Mouse (Mus musculus): ENCODE data around the gene Aph1c. TPM values are rescaled to one million over a fixed set of nuclear protein-coding genes. Genes with fewer than 3 reads are reported as not detected.
"Not testable (repeated sequence)": the region's sequence is repeated elsewhere in the genome, so short reads cannot be mapped to it uniquely, and the experiment has no call there.

The Aph1c gene
- polyA plus RNA-seq, 1 experiment from 2014 or later = 4.5 TPM

DNA sequence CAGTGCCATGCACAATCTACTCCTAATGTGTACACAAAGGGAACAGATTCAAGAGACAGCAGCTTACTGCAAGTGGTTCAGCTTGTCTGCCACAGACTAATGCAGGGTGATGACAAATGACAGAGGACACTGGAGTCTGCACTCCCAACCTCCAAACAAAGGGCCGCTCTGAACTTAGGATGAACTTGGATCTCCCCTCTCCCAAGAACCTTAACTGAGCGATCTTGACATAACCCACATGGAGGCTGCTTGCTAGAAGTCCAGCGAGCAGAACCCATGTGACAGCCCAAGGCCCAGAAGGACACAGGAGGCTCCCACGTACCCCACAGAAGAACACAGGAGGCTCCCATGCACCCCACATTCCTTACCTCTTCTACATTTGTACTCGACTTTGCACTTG, 16.4 kb upstream of the Aph1c start:
- Histone ChIP-seq H3K9ac (ENCODE audit: low read depth, low read length) (no peak overlapping the region), H3K27me3 (replicated peaks; ENCODE audit: control insufficient read depth, insufficient read depth, low read length) (no peaks in the 10 kb centered on the region), H3K27ac (ENCODE audit: low read length) (0 out of 2 replicates have a peak overlapping the region, but pooled peaks have one; percentile 50), H3K4me1 (ENCODE audit: control insufficient read depth, insufficient read depth, low read length) (peaks cover 10% of the 10 kb centered on the region; the same call in 1 of the 2 replicates), H3K4me2 (ENCODE audit: low read depth, low read length) (no peak overlapping the region), H3K36me3 (ENCODE audit: control insufficient read depth, insufficient read depth, low read length) (peaks cover 7% of the 10 kb centered on the region; the same call in 1 of the 2 replicates), H3K4me3 (ENCODE audit: low read length) (no peak overlapping the region), H3K9me3 (ENCODE audit: control insufficient read depth, low read length) (no peaks in the 10 kb centered on the region)
- ATAC-seq = no peak
- WGBS = 50% methylated on average over 5 of the region's 5 CpGs

DNA sequence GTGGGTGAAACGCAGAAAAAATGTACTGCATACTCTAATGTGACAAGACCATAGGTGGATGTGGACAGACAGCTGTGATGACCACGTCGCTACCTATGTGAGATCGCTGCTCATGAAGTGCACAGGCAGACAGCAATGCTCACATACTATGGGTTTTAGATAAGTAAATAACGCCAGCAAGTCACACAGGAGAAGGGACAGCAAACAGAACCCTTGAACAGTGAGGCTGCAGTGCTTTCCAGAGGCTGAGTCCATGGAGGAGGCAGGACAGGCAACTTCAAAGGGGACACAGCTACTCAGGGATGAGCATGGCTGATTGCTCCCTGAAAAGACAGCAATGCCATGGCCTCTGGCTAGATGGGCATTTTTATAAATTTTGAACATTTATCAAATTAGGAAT, 12.3 kb upstream of the Aph1c start:
- H3K4me1 ChIP-seq (ENCODE audit: control insufficient read depth, insufficient read depth, low read length) = peaks cover 3% of the 10 kb centered on the region; the same call in 1 of the 2 replicates
- H3K36me3 ChIP-seq (ENCODE audit: control insufficient read depth, insufficient read depth, low read length) = peaks cover 7% of the 10 kb centered on the region; the same call in 1 of the 2 replicates
- no peaks in the 10 kb centered on the region for H3K9me3 ChIP-seq (ENCODE audit: control insufficient read depth, low read length)
- no peaks in the 10 kb centered on the region for H3K27me3 ChIP-seq (replicated peaks; ENCODE audit: control insufficient read depth, insufficient read depth, low read length)
- no peak overlapping the region for H3K4me3 ChIP-seq (ENCODE audit: low read length)
- H3K9ac ChIP-seq (ENCODE audit: low read depth, low read length) = no peak overlapping the region
- no peak overlapping the region for H3K4me2 ChIP-seq (ENCODE audit: low read depth, low read length)
- WGBS = 86% methylated on average over 5 of the region's 5 CpGs
- H3K27ac ChIP-seq (ENCODE audit: low read length) = no peak overlapping the region
- no peak for ATAC-seq

DNA sequence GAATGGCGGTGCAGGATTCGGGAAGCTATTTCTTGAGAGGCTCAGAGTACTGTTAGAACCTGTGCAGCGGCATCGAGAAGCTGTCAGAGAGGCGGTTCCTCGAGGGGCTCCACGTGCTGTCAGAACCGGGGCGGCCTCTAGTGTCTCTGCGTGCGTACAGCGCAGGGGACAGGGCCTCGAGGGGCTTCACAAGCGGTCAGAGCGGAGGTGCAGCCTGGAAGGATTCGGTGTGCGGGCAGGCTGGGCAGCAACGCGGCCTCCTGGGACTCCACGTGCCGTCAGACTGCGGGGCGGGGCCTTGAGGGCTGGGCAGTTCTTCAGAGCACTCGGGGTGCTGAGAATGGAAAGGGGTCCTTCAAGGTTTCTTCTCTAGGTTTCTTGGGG, 563 bp upstream of the Aph1c start:
- under 1% methylated on average over 24 of the region's 24 CpGs for WGBS

DNA sequence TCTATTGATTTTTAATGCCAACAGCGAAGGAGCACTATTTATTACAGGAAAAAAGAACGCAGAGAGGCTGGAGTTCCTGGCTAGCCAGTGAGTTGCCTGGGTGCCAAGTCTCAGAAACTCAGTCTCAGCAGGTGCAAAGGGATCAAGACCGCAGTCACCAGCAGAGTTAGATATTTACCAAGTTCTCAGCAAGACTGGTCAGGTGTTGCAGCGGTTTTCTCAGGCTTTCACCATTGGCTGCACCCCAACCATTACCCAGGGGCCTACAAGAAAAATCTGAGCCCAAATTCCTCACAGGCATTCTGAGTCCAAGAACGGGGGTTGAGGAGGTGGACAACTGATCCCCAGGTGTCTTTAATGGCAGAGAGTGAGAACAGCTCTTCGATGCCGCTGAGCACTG, 675 bp downstream of the Aph1c start:
- peak overlapping the region; percentile 70 for H3K9ac ChIP-seq (ENCODE audit: low read depth, low read length)
- H3K27ac ChIP-seq (ENCODE audit: low read length) = no peak overlapping the region
- H3K4me1 ChIP-seq (ENCODE audit: control insufficient read depth, insufficient read depth, low read length) = peaks cover 13% of the 10 kb centered on the region
- H3K27me3 ChIP-seq (replicated peaks; ENCODE audit: control insufficient read depth, insufficient read depth, low read length) = no peaks in the 10 kb centered on the region
- peak overlapping the region; percentile 72 for H3K4me3 ChIP-seq (ENCODE audit: low read length)
- peak overlapping the region; percentile 96 for H3K4me2 ChIP-seq (ENCODE audit: low read depth, low read length)
- WGBS = 23% methylated on average over 7 of the region's 7 CpGs
- ATAC-seq = no peak
- no peaks in the 10 kb centered on the region for H3K36me3 ChIP-seq (ENCODE audit: control insufficient read depth, insufficient read depth, low read length)
- no peaks in the 10 kb centered on the region for H3K9me3 ChIP-seq (ENCODE audit: control insufficient read depth, low read length)

More for the DNA sequence above, 563 bp upstream of the Aph1c start:
- H3K4me2 ChIP-seq (ENCODE audit: low read depth, low read length) = peak overlapping the region; percentile 99
- no peak overlapping the region for H3K27ac ChIP-seq (ENCODE audit: low read length)
- peaks cover 13% of the 10 kb centered on the region for H3K4me1 ChIP-seq (ENCODE audit: control insufficient read depth, insufficient read depth, low read length)
- no peaks in the 10 kb centered on the region for H3K9me3 ChIP-seq (ENCODE audit: control insufficient read depth, low read length)
- peak overlapping the region; percentile 72 for H3K4me3 ChIP-seq (ENCODE audit: low read length)
- H3K27me3 ChIP-seq (replicated peaks; ENCODE audit: control insufficient read depth, insufficient read depth, low read length) = no peaks in the 10 kb centered on the region
- peak; percentile 71 for ATAC-seq
- peak overlapping the region; percentile 66 for H3K9ac ChIP-seq (ENCODE audit: low read depth, low read length)
- no peaks in the 10 kb centered on the region for H3K36me3 ChIP-seq (ENCODE audit: control insufficient read depth, insufficient read depth, low read length)

DNA sequence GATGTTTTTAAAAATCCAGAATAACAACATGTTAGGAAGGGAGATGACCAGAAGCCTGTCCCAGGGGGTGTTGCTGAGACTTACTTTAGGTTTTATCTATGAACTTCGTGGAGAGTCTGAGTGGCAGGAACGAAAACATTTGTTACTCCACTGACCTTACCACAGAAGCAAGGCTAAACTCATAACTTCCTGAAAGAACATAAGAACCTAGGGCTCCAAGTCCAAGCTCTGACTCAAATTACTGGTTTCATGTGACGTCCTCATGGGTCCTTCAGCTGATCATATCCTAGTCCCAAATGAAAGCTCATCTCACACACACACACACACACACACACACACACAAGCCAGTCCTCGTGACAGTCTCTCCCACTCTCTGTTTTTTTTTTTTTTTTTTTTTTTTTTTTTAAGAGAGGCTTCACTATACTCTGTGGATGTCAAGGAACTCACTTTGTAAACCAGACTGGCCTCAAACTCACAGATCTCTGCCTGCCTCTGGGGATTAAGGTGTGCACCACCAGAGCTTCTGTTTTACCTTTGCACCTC, 2.1 kb downstream of the Aph1c start:
- Histone ChIP-seq H3K27me3 (replicated peaks; ENCODE audit: control insufficient read depth, insufficient read depth, low read length) (no peaks in the 10 kb centered on the region), H3K4me2 (ENCODE audit: low read depth, low read length) (no peak overlapping the region), H3K9ac (ENCODE audit: low read depth, low read length) (no peak overlapping the region), H3K4me3 (ENCODE audit: low read length) (no peak overlapping the region), H3K4me1 (ENCODE audit: control insufficient read depth, insufficient read depth, low read length) (peaks cover 13% of the 10 kb centered on the region), H3K9me3 (ENCODE audit: control insufficient read depth, low read length) (no peaks in the 10 kb centered on the region), H3K27ac (ENCODE audit: low read length) (no peak overlapping the region), H3K36me3 (ENCODE audit: control insufficient read depth, insufficient read depth, low read length) (no peaks in the 10 kb centered on the region)
- 69% methylated on average over 4 of the region's 4 CpGs for WGBS
- ATAC-seq = no peak

DNA sequence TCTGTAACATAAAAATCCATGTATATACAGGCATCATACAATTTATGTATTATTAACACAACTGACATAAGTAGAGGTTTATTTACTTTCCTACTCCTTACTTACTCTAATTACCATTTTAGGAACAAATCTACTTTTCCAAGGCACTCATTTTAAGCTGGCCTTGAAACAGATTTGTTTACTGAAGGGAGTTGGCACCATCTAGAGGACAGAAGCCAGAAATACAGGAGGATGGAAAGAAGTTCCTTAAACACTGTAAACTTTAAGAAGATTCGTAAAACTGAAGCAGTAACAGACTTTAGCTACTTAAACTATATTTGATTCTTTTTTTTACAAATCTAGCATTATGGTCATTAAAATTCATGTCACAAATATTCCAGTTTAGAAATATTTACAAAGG, 8.5 kb downstream of the Aph1c start:
- Histone ChIP-seq H3K27me3 (replicated peaks; ENCODE audit: control insufficient read depth, insufficient read depth, low read length) (no peaks in the 10 kb centered on the region), H3K4me2 (ENCODE audit: low read depth, low read length) (no peak overlapping the region), H3K27ac (ENCODE audit: low read length) (no peak overlapping the region), H3K9ac (ENCODE audit: low read depth, low read length) (no peak overlapping the region), H3K4me1 (ENCODE audit: control insufficient read depth, insufficient read depth, low read length) (no peaks in the 10 kb centered on the region), H3K9me3 (ENCODE audit: control insufficient read depth, low read length) (no peaks in the 10 kb centered on the region), H3K36me3 (ENCODE audit: control insufficient read depth, insufficient read depth, low read length) (no peaks in the 10 kb centered on the region), H3K4me3 (ENCODE audit: low read length) (no peak overlapping the region)
- 24% methylated on average over 1 of the region's 1 CpGs for WGBS
- no peak for ATAC-seq

DNA sequence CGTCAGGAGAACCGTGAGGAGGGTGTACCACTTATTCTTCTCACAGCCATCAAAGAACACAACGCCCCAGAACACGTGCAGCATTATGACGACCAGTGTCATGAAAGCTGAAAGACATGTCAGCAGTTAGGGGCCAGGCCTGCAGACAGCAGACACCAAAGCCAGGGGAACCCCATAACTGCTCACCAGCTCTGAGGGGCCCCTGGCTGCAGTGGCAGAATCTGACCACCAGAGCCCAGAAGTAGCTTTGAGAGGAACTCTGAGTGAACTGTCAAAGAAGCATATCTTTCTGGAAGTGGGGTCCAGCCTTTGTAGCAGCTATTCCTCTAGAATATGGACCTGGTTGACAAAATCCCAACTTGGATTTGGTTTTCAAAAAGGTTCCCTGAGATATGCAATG, 12.3 kb downstream of the Aph1c start:
- not testable (repeated sequence) for ATAC-seq; H3K9me3 ChIP-seq (ENCODE audit: control insufficient read depth, low read length)
- WGBS = no CpG with 5 or more reads among the region's 5 CpGs

DNA sequence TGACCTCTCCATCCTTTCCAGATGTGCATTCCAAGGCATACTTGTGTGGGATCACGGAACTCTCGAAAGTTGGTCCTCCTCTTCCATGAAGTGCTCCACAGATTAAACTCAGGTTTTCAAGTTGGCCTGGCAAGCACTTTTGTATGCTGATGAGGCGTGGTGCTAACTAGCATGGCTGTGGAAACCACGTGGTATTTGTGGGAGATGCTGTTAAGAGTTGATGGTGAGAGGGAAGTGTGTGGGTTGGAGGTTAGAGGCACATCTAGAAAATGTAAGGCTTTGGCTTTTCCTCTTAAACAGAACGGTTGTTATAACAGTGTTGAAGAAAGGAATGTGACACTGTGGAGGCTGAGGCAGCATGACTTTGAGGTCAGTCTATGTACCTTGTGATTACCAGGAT, 13.5 kb downstream of the Aph1c start:
- Histone ChIP-seq H3K27me3 (replicated peaks; ENCODE audit: control insufficient read depth, insufficient read depth, low read length) (no peaks in the 10 kb centered on the region), H3K4me3 (ENCODE audit: low read length) (no peak overlapping the region), H3K4me2 (ENCODE audit: low read depth, low read length) (no peak overlapping the region), H3K4me1 (ENCODE audit: control insufficient read depth, insufficient read depth, low read length) (no peaks in the 10 kb centered on the region), H3K9me3 (ENCODE audit: control insufficient read depth, low read length) (no peaks in the 10 kb centered on the region), H3K36me3 (ENCODE audit: control insufficient read depth, insufficient read depth, low read length) (no peaks in the 10 kb centered on the region), H3K9ac (ENCODE audit: low read depth, low read length) (no peak overlapping the region), H3K27ac (ENCODE audit: low read length) (no peak overlapping the region)
- no peak for ATAC-seq
- WGBS = 78% methylated on average over 5 of the region's 5 CpGs

More for the DNA sequence above, 12.3 kb downstream of the Aph1c start:
- not testable (repeated sequence) for H3K9ac ChIP-seq (ENCODE audit: low read depth, low read length); H3K36me3 ChIP-seq (ENCODE audit: control insufficient read depth, insufficient read depth, low read length); H3K27ac ChIP-seq (ENCODE audit: low read length); H3K4me3 ChIP-seq (ENCODE audit: low read length); H3K4me2 ChIP-seq (ENCODE audit: low read depth, low read length); H3K4me1 ChIP-seq (ENCODE audit: control insufficient read depth, insufficient read depth, low read length); H3K27me3 ChIP-seq (replicated peaks; ENCODE audit: control insufficient read depth, insufficient read depth, low read length)

DNA sequence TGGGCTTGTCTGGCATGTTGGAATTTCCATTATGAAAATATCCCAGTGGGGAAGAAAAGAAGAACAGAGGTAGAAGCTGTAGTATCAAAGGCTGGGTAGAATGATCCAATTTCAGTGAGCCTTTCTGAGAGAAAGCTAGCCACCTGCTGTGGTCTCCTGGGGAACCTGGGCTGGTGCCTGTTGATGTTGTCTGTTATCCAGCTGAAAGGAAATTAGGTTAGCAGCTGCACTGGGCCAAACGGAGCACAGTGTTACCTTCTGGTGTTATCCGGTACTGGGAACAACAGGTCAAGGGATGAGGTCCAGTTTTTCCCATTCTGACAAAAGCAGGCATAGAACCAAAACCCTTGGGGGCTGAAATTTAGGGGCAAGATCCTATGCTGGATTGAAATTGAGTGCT, 21.1 kb downstream of the Aph1c start:
- WGBS = 43% methylated on average over 2 of the region's 2 CpGs
- Histone ChIP-seq H3K9me3 (ENCODE audit: control insufficient read depth, low read length) (no peaks in the 10 kb centered on the region), H3K36me3 (ENCODE audit: control insufficient read depth, insufficient read depth, low read length) (no peaks in the 10 kb centered on the region), H3K27me3 (replicated peaks; ENCODE audit: control insufficient read depth, insufficient read depth, low read length) (no peaks in the 10 kb centered on the region), H3K4me1 (ENCODE audit: control insufficient read depth, insufficient read depth, low read length) (no peaks in the 10 kb centered on the region), H3K4me2 (ENCODE audit: low read depth, low read length) (no peak overlapping the region), H3K27ac (ENCODE audit: low read length) (no peak overlapping the region), H3K4me3 (ENCODE audit: low read length) (no peak overlapping the region), H3K9ac (ENCODE audit: low read depth, low read length) (no peak overlapping the region)
- no peak for ATAC-seq

DNA sequence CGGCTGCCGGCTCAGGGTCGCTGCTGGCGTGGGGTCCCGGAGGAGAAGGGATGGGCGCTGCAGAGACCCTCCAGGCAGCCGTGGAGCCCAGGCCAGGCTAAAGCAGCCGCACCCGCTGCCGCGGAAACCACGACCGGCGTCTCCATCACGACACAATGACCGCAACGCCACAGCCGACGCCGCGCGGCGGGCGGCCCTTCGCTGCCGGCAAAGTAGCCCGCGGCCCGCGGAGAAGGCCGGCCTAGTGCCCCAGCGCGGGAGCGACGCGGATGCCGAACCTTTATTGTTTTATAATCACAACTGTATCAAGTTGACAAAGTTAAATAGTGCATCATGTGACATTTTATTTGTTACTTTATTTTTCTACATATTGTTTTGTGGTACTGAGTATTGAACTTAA, 28.6 kb downstream of the Aph1c start:
- H3K9ac ChIP-seq (ENCODE audit: low read depth, low read length) = 0 out of 2 replicates have a peak overlapping the region, but pooled peaks have one; percentile 29
- not testable (repeated sequence) for H3K9me3 ChIP-seq (ENCODE audit: control insufficient read depth, low read length); H3K27ac ChIP-seq (ENCODE audit: low read length); H3K36me3 ChIP-seq (ENCODE audit: control insufficient read depth, insufficient read depth, low read length); H3K4me1 ChIP-seq (ENCODE audit: control insufficient read depth, insufficient read depth, low read length); ATAC-seq; H3K27me3 ChIP-seq (replicated peaks; ENCODE audit: control insufficient read depth, insufficient read depth, low read length)
- peak overlapping the region; percentile 38 for H3K4me3 ChIP-seq (ENCODE audit: low read length)
- 8% methylated on average over 30 of the region's 37 CpGs for WGBS
- H3K4me2 ChIP-seq (ENCODE audit: low read depth, low read length) = peak overlapping the region; percentile 49
